Mouse (Mus musculus) ES-CJ7 (cell line): Measurements from ENCODE around the gene 1500011B03Rik.
"Not testable (repeated sequence)": the region's sequence is repeated elsewhere in the genome, so short reads cannot be mapped to it uniquely, and the experiment has no call there.

Experiments
- DNase-seq: peaks from one replicate; pipeline ENCODE4 v3.0.0; 2011; ENCODE audit warnings: low read depth, low spot score

1500011B03Rik gene

DNA sequence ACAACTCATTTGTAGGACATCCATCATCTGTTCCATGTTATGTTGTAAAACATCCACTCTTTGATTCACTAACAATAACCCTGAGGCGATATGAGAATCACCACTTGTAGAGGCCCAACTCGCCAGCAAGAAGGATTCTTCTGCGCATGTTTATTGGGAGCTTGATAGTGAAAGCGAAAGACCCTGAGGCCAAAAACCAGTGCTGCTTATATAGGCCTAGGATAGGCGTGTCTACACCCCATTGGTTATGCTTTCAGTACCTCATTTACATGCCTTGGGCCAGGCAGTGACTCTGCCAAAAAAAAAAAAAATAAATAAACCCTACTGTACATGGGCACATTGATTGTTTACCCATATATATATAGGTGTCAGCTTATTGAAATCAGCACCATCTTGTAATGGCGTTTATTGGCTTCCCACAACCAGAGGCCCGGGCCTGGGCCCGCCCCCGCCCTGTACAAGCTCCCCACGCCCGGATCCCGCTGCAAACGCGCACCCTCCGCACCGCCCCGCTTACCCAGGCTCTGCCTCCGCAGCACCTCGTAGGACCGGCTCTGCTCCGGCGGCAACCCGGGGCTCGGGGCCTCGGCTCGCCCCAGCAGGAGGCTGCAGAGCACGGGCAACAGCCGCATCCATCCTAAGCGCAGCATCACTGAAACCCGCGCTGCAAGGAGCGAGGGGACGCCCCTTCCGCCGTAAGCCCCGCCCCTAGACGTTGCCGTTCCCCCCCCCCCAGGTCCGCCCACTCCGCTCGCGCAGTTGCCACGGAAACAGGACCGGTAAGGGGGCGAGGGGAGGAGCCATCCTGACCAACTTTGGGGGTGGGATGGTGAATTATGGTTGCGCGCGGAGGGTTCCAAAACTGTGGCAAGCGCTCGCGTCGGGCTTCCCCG, at the start of gene 1500011B03Rik:
1500011B03Rik (minus strand) TSS at position 673 of the 893 bp plus-strand sequence.
- DNase-seq: peak; percentile 86

DNA sequence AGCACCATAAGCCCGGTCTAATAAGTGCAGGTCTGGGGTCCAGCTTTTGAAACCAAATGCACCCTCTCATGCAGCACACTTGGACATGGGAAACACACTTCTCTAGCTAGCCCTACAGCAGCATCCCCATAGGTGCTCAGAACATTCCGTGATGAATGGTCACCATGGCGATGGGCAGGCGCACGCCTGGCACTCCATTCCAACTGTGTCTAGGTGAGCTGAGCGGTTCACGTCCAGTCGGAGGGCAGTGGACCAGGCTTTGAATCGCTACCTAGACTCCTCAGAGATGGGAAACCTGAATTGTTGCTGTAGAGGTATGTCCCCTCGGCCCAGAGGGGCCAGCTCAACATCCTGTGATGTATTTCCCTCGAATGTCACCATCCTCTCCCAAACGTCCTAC, 42.0 kb upstream of the 1500011B03Rik start:
- DNase-seq: no peak

DNA sequence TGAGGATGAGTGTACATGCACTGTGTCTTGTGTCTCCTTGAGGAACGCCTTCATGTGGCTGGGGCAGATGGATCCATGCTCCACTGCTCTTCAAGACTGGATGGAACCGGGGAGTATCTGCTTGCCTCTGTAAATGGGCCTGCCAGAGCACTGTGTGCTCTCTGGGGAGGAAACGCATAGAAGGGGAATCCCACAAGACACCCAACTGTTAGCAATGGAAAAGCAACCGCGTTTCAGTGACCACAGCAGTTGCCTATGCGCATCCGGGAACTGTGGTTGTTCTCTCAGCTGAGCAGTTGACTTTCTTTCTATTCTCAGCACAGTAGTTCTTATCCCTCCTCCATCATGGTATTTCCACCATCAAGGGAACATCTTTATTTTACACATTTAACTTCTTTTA, 41.5 kb upstream of the 1500011B03Rik start:
- DNase-seq: no peak

DNA sequence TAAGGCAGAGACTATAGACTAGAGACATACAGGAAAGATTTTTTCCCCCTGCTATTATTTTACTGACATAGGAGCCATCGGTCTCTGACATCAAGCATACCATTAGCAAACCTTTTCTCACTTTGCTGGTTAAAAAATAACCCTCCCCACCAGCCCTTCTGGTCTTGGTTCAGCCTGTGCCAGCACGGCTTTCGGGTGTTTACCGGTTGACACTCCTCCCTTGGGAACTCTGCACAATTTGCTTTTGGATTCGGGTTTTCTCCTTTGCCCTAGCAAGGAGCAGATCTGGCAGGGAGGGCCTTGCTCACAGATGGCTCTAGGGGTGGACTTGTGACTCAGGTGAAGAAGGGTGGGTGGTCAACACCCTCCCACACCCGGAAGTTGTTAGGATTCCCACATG, 38.5 kb upstream of the 1500011B03Rik start:
- no peak for DNase-seq

DNA sequence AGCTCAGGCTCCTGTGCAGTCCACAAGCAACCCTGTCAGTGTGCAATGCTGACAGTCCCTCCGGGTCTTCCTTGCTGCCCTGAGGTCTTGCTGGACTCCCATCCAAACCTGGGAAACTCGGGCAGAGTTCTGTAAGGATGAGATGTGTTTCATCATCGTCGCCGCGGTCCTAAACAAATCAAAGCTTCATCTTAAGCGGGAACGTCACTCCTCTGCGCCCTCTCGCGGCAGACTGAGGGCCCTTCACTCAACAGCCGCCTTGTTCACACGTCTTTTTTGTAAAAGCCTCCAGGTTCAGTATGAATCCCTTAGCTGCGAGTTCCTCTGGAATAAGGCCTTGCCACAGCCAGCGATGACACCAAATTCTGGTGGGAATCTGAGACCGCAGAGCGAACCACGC, 36.0 kb upstream of the 1500011B03Rik start:
- peak; percentile 90 for DNase-seq

DNA sequence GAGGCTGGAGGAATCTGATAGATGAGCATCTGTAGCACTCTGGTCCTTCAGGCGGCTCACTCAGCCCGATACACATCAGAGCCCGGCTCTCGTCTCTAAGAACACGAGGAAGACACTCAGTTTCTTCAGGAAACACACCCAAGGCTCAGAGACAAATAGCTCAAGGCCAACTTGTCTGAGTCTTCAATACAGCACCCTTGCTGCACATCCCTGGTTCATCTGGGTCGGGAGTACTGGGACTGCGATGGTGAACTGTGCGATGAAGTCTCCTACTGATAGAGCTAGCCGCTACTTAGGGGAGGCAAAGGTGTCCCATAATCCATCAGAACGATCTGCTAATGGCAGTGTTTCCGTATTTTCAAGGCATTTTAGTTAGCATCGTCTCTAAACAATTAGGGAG, 35.3 kb upstream of the 1500011B03Rik start, which contains the start of gene Gm9936:
Gm9936 (minus strand) TSS at position 101 of the 400 bp plus-strand sequence.
- no peak for DNase-seq

DNA sequence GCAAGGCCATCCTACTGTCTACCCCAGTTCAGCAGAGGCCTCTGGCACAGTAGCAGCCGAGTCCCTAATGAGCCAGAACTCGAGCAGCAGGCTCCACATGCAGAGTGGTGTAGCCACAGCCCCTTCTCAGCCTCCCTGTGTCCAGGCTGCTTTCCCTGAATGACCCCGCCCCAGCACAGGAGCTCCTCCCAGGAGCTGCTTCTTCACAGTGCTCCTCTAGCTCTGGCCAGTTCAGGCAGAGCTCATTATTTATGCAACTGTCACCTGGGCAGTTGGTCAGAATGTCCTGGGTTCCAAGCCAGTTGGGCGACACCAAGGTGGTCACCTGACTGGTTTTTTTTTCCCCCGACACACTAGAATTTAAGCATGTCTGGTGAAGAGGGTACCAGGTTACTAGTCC, 30.1 kb upstream of the 1500011B03Rik start, which contains the start of gene 4930519G04Rik:
4930519G04Rik (plus strand) TSS at position 301 of the 400 bp plus-strand sequence.
- DNase-seq: not testable (repeated sequence)

DNA sequence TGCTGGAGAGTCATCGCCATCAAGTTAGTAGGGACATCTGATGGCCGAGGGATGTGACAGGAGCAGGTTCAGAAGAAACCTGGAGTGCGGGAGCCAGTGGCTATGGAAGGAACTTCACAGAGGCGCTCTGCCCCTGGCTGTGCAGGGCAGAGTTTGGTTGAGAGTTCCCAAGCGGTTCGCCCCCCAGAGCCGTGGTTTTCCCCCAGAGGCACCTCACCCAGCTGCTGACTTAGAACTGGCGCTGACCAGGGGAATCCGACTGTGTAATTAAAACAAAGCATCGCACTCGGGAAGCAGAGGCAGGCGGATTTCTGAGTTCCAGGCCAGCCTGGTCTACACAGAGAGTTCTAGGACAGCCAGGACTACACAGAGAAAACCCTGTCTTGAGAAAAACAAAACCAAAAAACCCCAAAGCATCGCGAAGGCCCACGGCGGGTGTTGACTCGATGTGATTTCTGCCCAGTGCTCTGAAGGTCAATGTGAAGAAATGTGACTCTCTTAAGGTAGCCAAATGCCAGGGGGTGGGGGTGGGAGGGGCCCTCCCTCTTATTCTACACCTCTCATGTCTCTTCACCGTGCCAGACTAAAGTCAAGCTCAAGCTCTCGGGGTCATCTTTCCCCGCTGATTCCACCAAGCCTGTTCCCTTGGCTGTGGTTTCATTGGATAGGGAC, 28.4 kb upstream of the 1500011B03Rik start:
- no peak for DNase-seq

DNA sequence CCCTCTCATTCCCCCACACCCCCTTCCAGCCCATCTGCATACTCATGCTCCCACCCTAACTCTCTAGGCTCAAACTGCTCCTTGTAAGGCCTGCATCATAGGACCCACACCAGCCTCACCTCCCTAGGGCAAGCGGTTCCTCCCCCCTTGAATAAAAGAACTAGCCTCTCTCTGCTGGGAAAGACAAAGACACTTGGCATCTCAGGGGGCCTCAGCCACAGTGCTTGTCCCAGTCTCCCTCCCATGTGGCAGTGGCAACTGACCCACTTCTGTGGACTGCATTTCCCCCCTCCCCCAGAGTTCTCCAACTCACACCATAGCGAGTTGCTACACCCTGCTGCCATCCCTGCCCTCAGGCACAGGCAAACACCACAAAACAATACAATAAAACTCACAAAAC, 21.1 kb upstream of the 1500011B03Rik start:
- DNase-seq: not testable (repeated sequence)

DNA sequence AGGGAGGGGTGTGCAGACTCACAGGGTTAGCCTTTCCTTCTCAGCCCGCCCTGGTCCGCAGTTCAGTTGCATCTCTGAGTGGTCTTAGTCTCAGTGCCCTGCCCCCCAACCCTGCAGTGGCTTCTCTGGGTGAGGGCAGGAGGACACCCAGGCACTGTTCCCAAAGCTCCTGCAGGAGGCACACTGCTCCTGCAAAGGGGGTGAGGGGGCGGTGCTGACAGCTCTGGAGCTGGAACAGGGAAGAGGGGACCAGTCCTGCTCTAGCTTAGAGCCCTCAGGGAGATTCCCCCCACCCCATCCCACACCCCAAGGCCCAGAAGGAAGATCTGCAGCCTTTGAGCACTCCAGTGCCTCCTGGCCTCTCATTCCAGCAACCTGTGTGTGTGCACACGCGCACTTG, 19.4 kb upstream of the 1500011B03Rik start:
- no peak for DNase-seq

DNA sequence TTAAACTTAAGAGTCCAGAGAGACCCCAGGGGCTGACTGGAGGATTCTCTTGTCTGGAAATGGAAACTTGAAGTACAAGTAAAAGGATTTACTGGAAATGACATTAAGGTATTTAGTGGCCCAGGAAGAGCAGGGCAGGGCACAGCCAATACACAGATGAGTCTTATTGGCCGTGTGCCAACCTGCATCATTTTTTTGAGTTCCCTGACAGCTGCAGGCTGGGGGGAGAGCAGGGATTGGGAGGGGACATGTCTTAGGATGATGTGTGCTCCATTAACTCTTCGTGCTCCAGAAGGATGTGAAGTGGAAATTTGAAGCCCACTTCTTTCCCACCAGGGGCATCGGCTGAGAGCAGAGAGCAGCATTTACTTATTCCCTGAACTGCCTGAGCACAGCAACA, 18.9 kb upstream of the 1500011B03Rik start:
- DNase-seq: not testable (repeated sequence)

DNA sequence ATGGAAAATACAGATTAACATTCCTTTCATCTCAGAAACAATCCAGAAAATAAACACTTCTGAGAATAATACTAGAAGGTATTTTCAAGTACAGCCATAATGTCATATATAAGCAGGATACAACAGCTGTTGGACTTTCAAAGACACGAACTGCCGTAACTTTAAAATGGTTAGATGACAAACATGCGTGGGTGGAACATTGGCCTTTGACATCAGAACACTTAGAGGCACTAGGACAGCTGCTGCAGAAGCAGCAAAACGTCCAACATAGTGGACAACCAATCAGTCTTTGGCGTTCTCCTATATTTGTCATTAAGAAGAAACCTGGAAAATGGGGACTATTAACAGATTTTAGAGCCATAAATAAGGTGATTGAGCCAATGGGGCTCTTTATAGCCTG, 17.2 kb upstream of the 1500011B03Rik start:
- not testable (repeated sequence) for DNase-seq

DNA sequence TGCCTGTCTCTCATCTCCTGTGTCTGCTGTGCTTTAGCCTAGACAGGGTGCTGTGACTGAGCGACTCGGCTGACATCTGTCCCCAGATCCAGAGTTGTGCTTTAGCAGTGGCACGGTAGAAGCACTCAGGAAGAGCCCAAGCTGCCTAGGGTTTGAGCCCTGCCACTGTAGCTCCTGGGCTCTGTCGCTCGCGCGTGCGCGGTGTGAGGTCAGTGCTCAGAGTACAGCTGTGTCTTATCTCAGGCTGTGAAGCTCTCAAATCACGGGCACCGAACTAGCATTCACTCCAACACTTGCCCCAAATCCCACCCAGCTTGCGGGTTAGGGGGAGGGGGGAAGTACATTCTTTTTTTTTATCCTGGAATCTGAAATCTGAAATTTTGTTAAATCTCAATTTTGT, 13.6 kb upstream of the 1500011B03Rik start:
- DNase-seq: peak; percentile 52

DNA sequence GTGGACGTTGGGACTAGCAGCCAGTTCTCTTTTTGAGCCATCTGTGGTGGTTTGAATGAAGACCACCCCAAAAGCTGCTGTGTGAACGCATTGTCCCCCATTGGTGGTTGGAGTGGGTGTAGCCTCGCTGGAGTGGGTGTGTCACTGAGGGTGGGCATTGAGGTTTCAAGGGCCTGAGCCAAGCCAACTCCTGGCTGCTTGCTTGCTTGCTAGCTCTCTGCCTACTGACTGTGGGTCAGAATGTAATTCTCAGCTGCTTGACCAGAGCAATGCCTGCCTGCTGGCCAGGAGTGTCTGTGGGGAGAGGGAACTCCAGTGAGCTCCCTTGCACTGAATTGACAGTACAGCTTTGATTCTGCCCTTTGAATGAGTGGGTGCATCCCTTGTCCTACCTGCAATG, 6.5 kb upstream of the 1500011B03Rik start:
- DNase-seq: no peak

DNA sequence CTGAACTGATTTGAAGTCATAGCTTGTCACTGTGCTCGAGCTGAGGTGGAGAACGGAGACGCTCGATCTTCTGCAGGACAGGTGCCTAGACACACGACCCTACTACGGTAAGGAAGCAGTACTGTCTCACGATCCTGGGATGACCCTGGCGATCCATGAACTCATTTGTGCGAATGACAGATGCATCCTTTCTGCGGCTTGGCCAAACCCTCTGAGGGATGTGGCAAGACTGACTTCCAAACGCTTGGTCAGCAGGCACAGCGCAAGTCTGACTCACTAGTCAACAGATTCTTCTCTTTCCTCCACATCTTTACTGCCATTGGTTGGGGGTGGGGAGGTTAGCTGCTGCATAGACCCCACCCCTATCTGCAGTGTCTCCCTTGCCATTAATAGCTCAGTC, 4.2 kb upstream of the 1500011B03Rik start:
- no peak for DNase-seq

DNA sequence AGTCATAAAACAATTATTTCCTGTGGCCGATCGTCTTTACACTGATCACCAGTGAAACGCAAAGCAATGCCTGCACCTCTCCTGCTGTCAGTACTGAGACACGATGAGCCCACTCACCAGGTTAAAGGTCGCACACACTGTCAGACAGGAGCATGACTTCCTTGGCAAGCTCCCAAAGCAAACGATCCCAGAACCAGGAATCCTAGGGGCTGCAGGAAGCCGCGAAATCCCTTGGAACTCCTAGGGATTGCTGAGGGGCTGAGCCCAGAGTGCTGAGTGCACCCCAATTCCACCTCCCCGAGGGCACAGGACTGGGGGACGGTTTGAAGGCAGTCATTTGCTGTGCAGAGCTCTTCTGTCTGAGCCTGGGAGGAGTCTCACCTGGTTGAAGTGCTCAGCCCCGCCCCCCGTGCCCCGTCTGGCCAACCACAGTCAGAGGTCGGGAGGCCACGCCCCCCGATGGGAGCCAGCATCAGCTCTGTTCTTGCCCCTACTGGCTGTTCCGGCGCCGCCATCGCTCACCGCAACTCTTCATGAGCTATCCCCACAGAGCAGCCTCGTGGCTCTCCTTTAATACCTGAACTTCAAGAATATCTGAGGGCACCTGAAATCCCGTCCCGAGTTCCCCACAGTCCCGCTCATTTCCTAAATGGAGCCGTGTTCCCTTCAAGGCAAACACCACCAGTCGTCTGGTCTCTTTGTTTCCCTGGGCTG, 2.9 kb upstream of the 1500011B03Rik start:
- DNase-seq: peak; percentile 97

DNA sequence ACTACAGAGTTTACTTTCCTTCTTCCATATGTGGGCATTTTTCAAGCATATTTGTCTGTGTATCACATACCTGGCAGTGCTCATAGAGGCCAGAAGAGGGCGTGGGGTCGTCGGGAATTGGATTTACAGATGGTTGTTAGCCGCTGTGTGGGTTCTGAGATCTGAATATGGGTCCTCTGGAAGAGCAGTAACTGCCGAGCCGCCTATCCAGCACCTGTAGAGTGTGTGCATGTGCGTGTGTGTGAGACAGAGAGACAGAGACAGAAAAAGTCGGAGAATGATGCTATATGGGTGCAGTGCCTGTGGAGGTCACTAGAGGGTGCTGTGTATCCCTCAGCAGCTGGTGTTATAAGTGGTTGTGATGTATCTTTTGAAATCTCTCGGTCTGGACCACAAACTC, 929 bp upstream of the 1500011B03Rik start:
- peak; percentile 84 for DNase-seq

DNA sequence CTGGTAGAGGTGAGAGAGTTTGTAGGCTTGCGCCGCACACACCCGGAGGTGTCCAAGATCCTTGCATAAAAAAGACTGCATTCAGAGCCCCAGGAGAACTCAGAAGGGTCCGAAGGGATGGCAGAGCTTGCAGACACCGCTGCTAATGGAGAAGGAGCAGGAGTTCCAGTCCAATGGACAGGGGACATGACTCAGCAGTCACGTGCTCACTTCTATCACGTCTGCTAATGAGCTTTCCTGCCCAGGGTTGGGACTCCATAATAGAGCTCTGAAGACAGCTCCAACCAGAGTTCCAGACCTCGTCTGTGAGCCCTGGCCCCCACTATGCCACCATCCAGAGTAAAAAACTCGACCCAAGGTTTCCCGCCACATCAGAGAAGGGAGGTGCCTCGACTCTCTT, 5.1 kb downstream of the 1500011B03Rik start:
- DNase-seq: no peak

DNA sequence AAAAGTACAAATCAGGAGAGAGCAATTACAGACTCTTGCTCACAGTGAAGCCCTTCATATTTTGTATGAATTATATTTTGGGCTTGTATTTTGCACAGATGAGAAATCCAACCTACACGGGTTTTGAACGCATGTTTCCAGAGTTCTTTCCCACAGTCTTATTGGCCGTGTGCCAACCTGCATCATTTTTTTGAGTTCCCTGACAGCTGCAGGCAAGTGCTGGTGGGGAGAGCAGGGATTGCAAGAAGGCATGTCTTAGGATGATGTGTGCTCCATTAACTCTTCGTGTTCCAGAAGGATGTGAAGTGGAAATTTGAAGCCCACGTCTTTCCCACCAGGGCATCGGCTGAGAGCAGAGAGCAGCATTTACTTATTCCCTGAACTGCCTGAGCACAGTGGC, 6.7 kb downstream of the 1500011B03Rik start:
- no peak for DNase-seq

DNA sequence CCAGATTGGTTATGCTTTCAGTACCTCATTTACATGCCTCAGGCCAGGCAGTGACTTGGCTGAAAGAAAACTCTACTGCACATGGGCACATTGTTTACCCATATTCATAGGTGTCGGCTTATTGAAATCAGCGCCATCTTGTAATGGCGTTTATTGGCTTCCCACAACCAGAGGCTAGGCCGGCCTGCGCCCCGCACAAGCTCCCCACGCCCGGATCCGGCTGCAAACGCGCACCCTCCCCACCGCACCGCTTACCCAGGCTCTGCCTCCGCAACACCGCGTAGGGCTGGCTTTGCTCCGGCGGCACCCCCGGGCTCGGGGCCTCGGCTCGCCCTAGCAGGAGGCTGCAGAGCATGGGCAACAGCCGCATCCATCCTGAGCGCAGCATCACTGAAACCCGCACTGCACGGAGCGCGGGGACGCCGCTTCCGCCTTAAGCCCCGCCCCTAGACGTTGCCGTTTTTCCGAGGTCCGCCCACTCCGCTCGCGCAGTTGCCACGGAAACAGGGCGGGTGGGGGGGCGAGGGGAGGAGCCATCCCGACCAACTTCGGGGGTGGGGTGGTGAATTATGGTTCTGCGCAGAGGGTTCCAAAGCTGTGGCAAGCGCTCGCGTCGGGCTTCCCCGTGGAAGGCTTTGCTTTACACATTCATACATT, 9.6 kb downstream of the 1500011B03Rik start:
- DNase-seq: peak; percentile 88

DNA sequence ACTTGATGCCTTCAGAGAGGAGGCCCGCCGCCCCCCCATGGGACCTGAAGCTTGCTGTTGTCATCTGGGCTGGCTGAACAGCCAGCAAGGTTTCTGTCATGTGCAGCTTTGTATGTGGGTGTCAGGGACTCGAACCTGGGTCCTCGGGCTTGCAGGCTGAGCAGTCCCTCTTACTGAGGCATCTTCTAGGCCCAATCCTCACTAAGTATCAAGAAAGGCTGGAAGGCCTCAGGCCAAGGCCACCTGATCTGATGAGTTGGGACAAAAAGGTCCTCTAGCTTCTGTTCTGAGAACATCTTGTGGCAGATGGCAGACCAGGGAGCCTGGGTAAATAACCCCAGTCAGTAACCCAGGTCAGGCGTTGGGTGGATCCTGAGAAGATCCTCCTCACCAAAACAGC, 13.4 kb downstream of the 1500011B03Rik start:
- DNase-seq: no peak
